Mouse (Mus musculus): ENCODE measurements around the gene Pwp2. TPM values are rescaled to one million over a fixed set of nuclear protein-coding genes. Genes with fewer than 3 reads are reported as not detected.
A peak's percentile ranks its signal among the peaks of the same experiment; 100 is the strongest.

Pwp2 gene
- total RNA-seq, 2 experiments from 2014 or later = 19.6 to 19.7 TPM

GRCm38 (mm10) chr10:78159252-78159878, 25.6 kb downstream of the Pwp2 start:
- intact Hi-C loops (cut with DNase I) = no loop called here
- Histone ChIP-seq H3K27ac (no peak overlapping the region), H3K4me3 (peak overlapping the region; percentile 37)
- no peak for TF ChIP-seq CTCF (IDR thresholded peaks at IDR 0.05)
- peak in 1 of 2 experiments; percentile 60 for DNase-seq (ENCODE audit: extremely low spot score in 1 of 2, low spot score in 2 of 2)

- H3K4me3 ChIP-seq = no peak overlapping the region
- TF ChIP-seq CTCF (IDR thresholded peaks at IDR 0.05) = no peak
- H3K27ac ChIP-seq = no peak overlapping the region
- intact Hi-C loops (cut with DNase I) = no loop called here
- no peak for DNase-seq (ENCODE audit: extremely low spot score in 1 of 2, low spot score in 2 of 2)
Measured at GRCm38 (mm10) chr10:78158041-78158440, 26.9 kb downstream of the Pwp2 start.

- TF ChIP-seq CTCF (IDR thresholded peaks at IDR 0.05) = no peak
- no peak for DNase-seq (ENCODE audit: extremely low spot score in 1 of 2, low spot score in 2 of 2)
- intact Hi-C loops (cut with DNase I) = no loop called here
- no peak overlapping the region for H3K27ac ChIP-seq
- no peak overlapping the region for H3K4me3 ChIP-seq
Measured at GRCm38 (mm10) chr10:78156926-78157325, 28.0 kb downstream of the Pwp2 start.

- DNase-seq (ENCODE audit: extremely low spot score in 1 of 2, low spot score in 2 of 2) = no peak
- intact Hi-C loops (cut with DNase I) = no loop called here
- no peak overlapping the region for H3K4me3 ChIP-seq
- no peak for TF ChIP-seq CTCF (IDR thresholded peaks at IDR 0.05)
- H3K27ac ChIP-seq = no peak overlapping the region
Measured at GRCm38 (mm10) chr10:78148834-78149766, 35.8 kb downstream of the Pwp2 start.

GRCm38 (mm10) chr10:78147908-78148441, 37.0 kb downstream of the Pwp2 start:
- TF ChIP-seq CTCF (IDR thresholded peaks at IDR 0.05) = no peak
- Histone ChIP-seq H3K27ac (no peak overlapping the region), H3K4me3 (no peak overlapping the region)
- intact Hi-C loops (cut with DNase I) = no loop called here
- DNase-seq (ENCODE audit: extremely low spot score in 1 of 2, low spot score in 2 of 2) = no peak

GRCm38 (mm10) chr10:78143727-78144505, 41.0 kb downstream of the Pwp2 start:
- TF ChIP-seq CTCF (IDR thresholded peaks at IDR 0.05) = no peak
- DNase-seq (ENCODE audit: extremely low spot score in 1 of 2, low spot score in 2 of 2) = peak in 1 of 2 experiments; percentile 58
- Histone ChIP-seq H3K4me3 (no peak overlapping the region), H3K27ac (peak overlapping the region; percentile 34; the same call in 1 of the 2 replicates)
- intact Hi-C loops (cut with DNase I) = no loop called here

- intact Hi-C loops (cut with DNase I) = no loop called here
- no peak overlapping the region for H3K4me3 ChIP-seq
- no peak for DNase-seq (ENCODE audit: extremely low spot score in 1 of 2, low spot score in 2 of 2)
- TF ChIP-seq CTCF (IDR thresholded peaks at IDR 0.05) = no peak
- no peak overlapping the region for H3K27ac ChIP-seq
Measured at GRCm38 (mm10) chr10:78140843-78141242, 44.1 kb downstream of the Pwp2 start.

- intact Hi-C loops (cut with DNase I) = no loop called here
Measured at GRCm38 (mm10) chr10:78140251-78140600, 44.7 kb downstream of the Pwp2 start.

GRCm38 (mm10) chr10:78139572-78140250, 45.2 kb downstream of the Pwp2 start:
- Histone ChIP-seq H3K4me3 (no peak overlapping the region), H3K27ac (no peak overlapping the region)
- TF ChIP-seq CTCF (IDR thresholded peaks at IDR 0.05) = no peak
- intact Hi-C loops (cut with DNase I) = no loop called here
- DNase-seq (ENCODE audit: extremely low spot score in 1 of 2, low spot score in 2 of 2) = no peak

More at GRCm38 (mm10) chr10:78140251-78140600, 44.7 kb downstream of the Pwp2 start:
- H3K4me3 ChIP-seq = no peak overlapping the region
- no peak overlapping the region for H3K27ac ChIP-seq
- TF ChIP-seq CTCF (IDR thresholded peaks at IDR 0.05) = no peak
- no peak for DNase-seq (ENCODE audit: extremely low spot score in 1 of 2, low spot score in 2 of 2)

- no peak for TF ChIP-seq CTCF (IDR thresholded peaks at IDR 0.05)
- intact Hi-C loops (cut with DNase I) = no loop called here
- Histone ChIP-seq H3K4me3 (no peak overlapping the region), H3K27ac (no peak overlapping the region)
- no peak for DNase-seq (ENCODE audit: extremely low spot score in 1 of 2, low spot score in 2 of 2)
Measured at GRCm38 (mm10) chr10:78138812-78139523, 46.0 kb downstream of the Pwp2 start.
